Mouse (Mus musculus) CD4-positive, CD25-positive, alpha-beta regulatory T cell, adult 9 weeks (primary cell): ENCODE measurements around the gene Irf2bpl. TPM values are rescaled to one million over a fixed set of nuclear protein-coding genes. Genes with fewer than 3 reads are reported as not detected.

Experiments used
- polyA plus RNA-seq: library from polyadenylated mRNA; unstranded; fragments of 100-300 nt; shearing (Covaris generic); gene quantifications from one replicate; pipeline ENCODE4 v1.2.1, GENCODE M21; 2017

The Irf2bpl gene
- polyA plus RNA-seq, result 26.4 TPM

DNA sequence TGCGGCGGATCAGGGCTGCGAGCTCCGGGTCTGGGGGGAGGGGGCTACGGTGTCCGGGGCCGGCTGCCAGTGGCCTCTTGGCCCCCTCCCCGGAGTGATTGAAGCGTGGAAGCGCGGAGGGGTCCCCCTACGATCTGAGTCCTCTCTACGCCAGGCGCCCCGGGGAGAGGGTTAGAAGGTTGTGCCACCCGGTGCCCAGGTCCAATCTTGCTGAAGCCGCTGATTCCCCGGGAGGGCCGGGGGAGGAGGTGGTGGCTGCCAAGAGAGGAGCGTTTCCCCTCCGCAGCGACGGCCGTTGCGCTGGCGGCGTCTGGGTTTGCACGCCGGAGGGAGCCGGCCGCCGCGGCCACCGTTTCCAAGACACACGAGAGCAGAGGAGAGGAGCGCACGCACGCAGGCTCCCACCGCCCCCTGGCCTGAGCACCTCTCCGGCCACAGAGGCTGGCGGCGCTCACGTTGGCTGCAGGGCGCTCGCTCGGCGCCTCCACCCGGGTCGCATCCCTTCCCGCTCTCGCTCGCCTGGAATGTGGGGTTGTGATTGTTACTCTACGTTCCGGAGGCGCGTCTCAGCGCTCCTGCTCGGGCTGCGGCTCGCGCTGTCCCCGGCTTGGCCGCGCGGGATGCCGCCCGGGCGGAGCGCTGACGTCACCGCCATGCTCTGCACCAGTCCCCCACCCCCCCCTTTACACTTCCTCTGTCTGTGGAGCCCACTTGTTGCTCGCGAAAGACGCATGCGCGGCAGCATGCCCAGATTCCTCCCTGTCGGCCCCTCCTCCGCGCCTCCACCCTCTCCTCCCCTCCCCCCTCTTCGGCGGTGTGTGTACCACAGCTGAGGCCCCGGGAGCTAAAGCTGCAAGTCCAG, at the start of gene Irf2bpl:
Irf2bpl (minus strand) TSS at position 602 of the 862 bp plus-strand sequence.

Other genes starting within 250 kb of the Irf2bpl start
- gene Vash1, start 206.1 kb downstream of the Irf2bpl start, polyA plus RNA-seq, result not detected
- 22.8 TPM for gene Angel1, start 158.3 kb downstream of the Irf2bpl start, polyA plus RNA-seq
- gene Lrrc74a, start 150.4 kb downstream of the Irf2bpl start, polyA plus RNA-seq, result not detected
- 35.7 TPM for gene Cipc, start 62.2 kb upstream of the Irf2bpl start, polyA plus RNA-seq
- 0.21 TPM for gene Zdhhc22, start 105.6 kb upstream of the Irf2bpl start, polyA plus RNA-seq
- 1.0 TPM for gene Tmem63c, start 136.5 kb upstream of the Irf2bpl start, polyA plus RNA-seq
- 0.17 TPM for gene Ngb, start 217.7 kb upstream of the Irf2bpl start, polyA plus RNA-seq